Mouse (Mus musculus): ENCODE measurements around the gene Kdm3a.

Kdm3a gene

DNA sequence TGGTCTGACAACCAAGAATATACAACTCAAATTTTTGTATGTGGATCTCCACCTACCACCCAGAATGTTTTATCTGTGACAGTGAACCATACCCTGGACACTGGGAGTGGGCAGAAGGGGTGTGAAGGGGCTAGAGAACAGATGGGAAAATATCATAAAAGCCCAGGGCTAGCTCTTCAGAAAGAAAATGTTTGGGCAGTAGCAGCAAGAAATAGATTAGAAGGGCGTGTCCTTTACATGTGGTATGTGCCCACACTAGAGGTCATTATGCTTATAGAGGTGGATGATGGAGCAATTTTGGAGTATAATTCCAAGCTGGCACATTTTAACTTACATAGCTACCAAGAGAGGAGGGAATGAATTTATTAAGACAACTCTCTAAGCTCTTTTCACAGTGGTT is 57.4 kb downstream of the Kdm3a start:
- DNase-seq (ENCODE audit: low spot score in 2 of 2): no peak

DNA sequence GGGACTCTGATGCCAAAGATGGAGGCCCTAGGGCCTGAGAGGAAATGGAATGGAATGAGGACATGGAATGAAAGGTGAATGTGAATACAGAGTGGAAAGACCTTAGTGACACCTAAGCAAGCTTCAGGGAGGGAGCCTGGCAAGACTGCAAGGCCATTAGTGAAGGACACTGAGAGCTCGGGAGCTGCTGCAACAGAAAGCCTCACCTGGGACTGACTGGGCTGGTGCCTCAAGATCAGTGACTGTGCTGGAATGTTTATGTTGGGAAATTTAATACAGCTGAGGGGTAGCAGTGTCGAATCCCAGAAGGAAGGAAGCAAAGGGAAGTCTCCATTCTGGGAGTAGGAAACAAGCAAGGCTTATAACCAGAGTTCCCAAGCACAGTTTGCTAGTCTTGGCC is 63.8 kb downstream of the Kdm3a start:
- DNase-seq (ENCODE audit: low spot score in 2 of 2): no peak

DNA sequence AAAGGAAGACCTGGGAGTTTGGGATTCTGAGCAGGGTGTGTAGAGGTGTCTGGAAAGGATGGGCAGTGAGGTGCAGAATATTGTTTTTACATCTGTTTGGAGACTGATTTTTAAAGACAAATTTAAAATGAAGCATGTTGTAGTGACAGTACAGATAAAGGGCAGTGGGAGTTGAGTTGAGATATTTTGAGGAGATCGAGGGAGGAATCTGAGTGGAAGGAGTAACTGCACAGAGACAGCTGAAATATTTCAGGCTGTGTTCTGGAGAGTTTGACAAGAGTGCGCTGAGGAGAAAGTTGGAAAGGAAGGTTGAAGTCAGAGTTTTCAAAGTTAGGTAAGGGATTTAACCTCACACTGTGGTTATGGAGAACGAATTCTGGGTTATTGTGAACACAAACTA is 64.2 kb downstream of the Kdm3a start:
- DNase-seq (ENCODE audit: low spot score in 2 of 2): no peak

DNA sequence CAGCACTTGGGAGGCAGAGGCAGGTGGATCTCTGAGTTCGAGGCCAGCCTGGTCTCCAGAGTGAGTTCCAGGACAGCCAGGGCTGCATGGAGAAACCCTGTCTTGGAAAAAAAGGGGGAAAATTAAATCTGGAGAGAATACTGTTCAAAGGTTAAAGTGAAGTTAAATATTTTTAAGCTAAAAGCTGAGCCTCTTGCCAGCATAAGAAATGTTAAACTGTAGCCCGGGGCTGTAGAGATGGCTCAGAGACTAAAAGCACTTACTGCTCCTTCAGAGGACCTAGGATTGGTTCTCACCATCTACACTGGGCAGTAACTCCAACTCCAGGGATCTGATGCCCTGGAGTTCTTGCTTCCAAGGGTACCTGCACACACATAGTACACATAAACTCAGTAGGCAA is 76.0 kb downstream of the Kdm3a start:
- no peak for DNase-seq (ENCODE audit: low spot score in 2 of 2)

DNA sequence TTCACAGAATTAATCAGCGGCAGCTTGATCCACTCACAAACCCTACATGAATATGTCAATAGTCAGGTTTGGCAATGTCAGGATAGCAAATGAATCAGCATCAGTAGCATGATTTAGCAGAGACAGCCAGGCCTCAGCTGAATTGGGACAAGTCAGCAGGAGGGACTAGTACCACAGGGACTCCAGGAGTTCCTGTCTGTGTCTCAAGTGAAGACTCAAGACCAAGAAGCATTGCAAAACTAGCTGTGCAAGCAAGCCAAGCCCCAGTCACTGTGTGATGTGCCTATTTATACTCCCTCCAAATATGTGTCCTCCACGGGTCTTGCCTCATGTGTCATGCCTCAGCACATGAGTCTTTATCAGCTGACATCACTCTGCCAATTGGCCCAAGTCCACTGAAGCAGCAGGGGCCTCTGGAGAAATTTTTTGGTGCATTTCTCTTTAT is 77.3 kb downstream of the Kdm3a start:
- peak; percentile 55 to 62 for DNase-seq (ENCODE audit: low spot score in 2 of 2)

DNA sequence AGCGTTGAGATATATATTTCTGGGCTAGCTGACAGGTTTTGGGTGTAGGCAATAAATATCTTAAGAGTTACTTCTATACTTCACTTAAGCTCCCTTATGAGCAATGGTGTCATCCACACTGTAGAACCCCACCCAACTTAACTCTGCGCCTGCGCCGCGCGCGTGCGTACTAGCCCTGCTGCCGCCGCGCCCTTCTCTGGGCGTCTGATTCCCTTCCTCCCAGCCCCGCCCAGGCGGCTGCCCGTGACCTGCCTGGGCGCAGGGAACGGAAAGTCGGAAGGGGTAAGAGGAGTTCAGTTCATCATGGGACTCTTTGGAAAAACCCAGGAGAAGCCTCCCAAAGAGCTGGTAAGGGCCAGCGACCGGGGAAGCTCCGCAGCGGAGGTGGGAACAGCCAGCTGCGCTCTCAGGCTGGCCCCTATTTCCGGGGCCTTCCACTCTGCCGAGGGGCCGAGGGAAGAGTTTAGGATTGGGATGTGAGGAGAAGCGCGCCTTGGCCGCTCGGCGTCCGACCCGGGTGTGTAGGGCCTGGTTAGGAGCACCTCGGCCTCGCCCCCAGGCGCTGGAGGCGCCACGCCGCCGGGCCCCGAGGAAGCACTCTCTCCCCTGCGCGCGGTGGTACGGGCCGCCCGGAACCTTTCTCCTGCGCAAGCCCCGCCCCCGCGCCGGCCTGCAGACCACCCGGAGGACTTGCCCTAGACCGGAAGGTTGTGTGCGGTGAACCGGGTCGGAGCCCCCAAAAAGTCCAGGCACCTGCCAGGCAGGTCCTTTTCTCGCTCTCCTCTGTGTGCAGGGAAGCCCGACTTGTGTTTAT is 88.9 kb downstream of the Kdm3a start, which contains the start of gene Chmp3:
Gene Chmp3 (plus strand): TSS at position 112 of the 814 bp plus-strand sequence.
- peak; percentile 97 to 98 for DNase-seq (ENCODE audit: low spot score in 2 of 2)
